Mouse (Mus musculus): Measurements from ENCODE around the gene Mef2c. TPM values are rescaled to one million over a fixed set of nuclear protein-coding genes. Genes with fewer than 3 reads are reported as not detected.

The Mef2c gene
- polyA plus RNA-seq, 1 experiment from 2014 or later: 126 TPM

- Histone ChIP-seq H3K36me3 (ENCODE audit: control insufficient read depth, insufficient read depth, low read length) (no peaks in the 10 kb centered on the region), H3K9me3 (replicated peaks; ENCODE audit: control insufficient read depth, low read length) (no peaks in the 10 kb centered on the region), H3K4me2 (no peak overlapping the region), H3K27ac (ENCODE audit: low read depth, low read length) (no peak overlapping the region), H3K4me1 (ENCODE audit: control insufficient read depth, insufficient read depth, low read length) (no peaks in the 10 kb centered on the region), H3K4me3 (ENCODE audit: low read depth, low read length) (no peak overlapping the region), H3K27me3 (ENCODE audit: control insufficient read depth, insufficient read depth, low read length) (no peaks in the 10 kb centered on the region), H3K9ac (ENCODE audit: low read depth, low read length) (no peak overlapping the region)
- no peak for ATAC-seq (replicated peaks; ENCODE audit: insufficient number of reproducible peaks, low FRiP score, low TSS enrichment)
- 77% methylated on average over 12 of the region's 12 CpGs for WGBS (ENCODE audit: insufficient replicate concordance)
These were observed 146.1 kb downstream of the Mef2c start for GRCm38 (mm10) chr13:83649795-83650476.

- H3K27ac ChIP-seq (ENCODE audit: low read depth, low read length): no peak overlapping the region
- H3K4me3 ChIP-seq (ENCODE audit: low read depth, low read length): no peak overlapping the region
- no peak for ATAC-seq (replicated peaks; ENCODE audit: insufficient number of reproducible peaks, low FRiP score, low TSS enrichment)
- no peaks in the 10 kb centered on the region for H3K4me1 ChIP-seq (ENCODE audit: control insufficient read depth, insufficient read depth, low read length)
- H3K4me2 ChIP-seq: no peak overlapping the region
- no peak overlapping the region for H3K9ac ChIP-seq (ENCODE audit: low read depth, low read length)
- H3K36me3 ChIP-seq (ENCODE audit: control insufficient read depth, insufficient read depth, low read length): no peaks in the 10 kb centered on the region
- no peaks in the 10 kb centered on the region for H3K9me3 ChIP-seq (replicated peaks; ENCODE audit: control insufficient read depth, low read length)
- WGBS (ENCODE audit: insufficient replicate concordance): 90% methylated on average over 3 of the region's 3 CpGs
- H3K27me3 ChIP-seq (ENCODE audit: control insufficient read depth, insufficient read depth, low read length): no peaks in the 10 kb centered on the region
These were observed 147.0 kb downstream of the Mef2c start for GRCm38 (mm10) chr13:83650807-83651206.

GRCm38 (mm10) chr13:83651941-83652548 is 148.2 kb downstream of the Mef2c start:
- ATAC-seq (replicated peaks; ENCODE audit: insufficient number of reproducible peaks, low FRiP score, low TSS enrichment): no peak
- no peak overlapping the region for H3K4me3 ChIP-seq (ENCODE audit: low read depth, low read length)
- 75% methylated on average over 7 of the region's 7 CpGs for WGBS (ENCODE audit: insufficient replicate concordance)
- 0 out of 2 replicates have a peak, but pooled peaks cover 2% of the 10 kb centered on the region for H3K36me3 ChIP-seq (ENCODE audit: control insufficient read depth, insufficient read depth, low read length)
- no peaks in the 10 kb centered on the region for H3K9me3 ChIP-seq (replicated peaks; ENCODE audit: control insufficient read depth, low read length)
- no peak overlapping the region for H3K9ac ChIP-seq (ENCODE audit: low read depth, low read length)
- no peak overlapping the region for H3K27ac ChIP-seq (ENCODE audit: low read depth, low read length)
- H3K4me1 ChIP-seq (ENCODE audit: control insufficient read depth, insufficient read depth, low read length): no peaks in the 10 kb centered on the region
- H3K27me3 ChIP-seq (ENCODE audit: control insufficient read depth, insufficient read depth, low read length): no peaks in the 10 kb centered on the region
- H3K4me2 ChIP-seq: no peak overlapping the region

GRCm38 (mm10) chr13:83652560-83652959 is 148.7 kb downstream of the Mef2c start:
- H3K9me3 ChIP-seq (replicated peaks; ENCODE audit: control insufficient read depth, low read length): no peaks in the 10 kb centered on the region

GRCm38 (mm10) chr13:83654889-83655769 is 151.3 kb downstream of the Mef2c start:
- Histone ChIP-seq H3K36me3 (ENCODE audit: control insufficient read depth, insufficient read depth, low read length) (0 out of 2 replicates have a peak, but pooled peaks cover 2% of the 10 kb centered on the region), H3K4me2 (no peak overlapping the region), H3K27me3 (ENCODE audit: control insufficient read depth, insufficient read depth, low read length) (no peaks in the 10 kb centered on the region), H3K9me3 (replicated peaks; ENCODE audit: control insufficient read depth, low read length) (no peaks in the 10 kb centered on the region), H3K4me1 (ENCODE audit: control insufficient read depth, insufficient read depth, low read length) (no peaks in the 10 kb centered on the region), H3K27ac (ENCODE audit: low read depth, low read length) (no peak overlapping the region), H3K4me3 (ENCODE audit: low read depth, low read length) (no peak overlapping the region), H3K9ac (ENCODE audit: low read depth, low read length) (no peak overlapping the region)
- 41% methylated on average over 8 of the region's 8 CpGs for WGBS (ENCODE audit: insufficient replicate concordance)
- ATAC-seq (replicated peaks; ENCODE audit: insufficient number of reproducible peaks, low FRiP score, low TSS enrichment): 0 out of 2 replicates have a peak, but pooled peaks have one; percentile 35

More at GRCm38 (mm10) chr13:83652560-83652959, 148.7 kb downstream of the Mef2c start:
- Histone ChIP-seq H3K4me1 (ENCODE audit: control insufficient read depth, insufficient read depth, low read length) (no peaks in the 10 kb centered on the region), H3K36me3 (ENCODE audit: control insufficient read depth, insufficient read depth, low read length) (0 out of 2 replicates have a peak, but pooled peaks cover 2% of the 10 kb centered on the region), H3K27ac (ENCODE audit: low read depth, low read length) (no peak overlapping the region), H3K4me3 (ENCODE audit: low read depth, low read length) (no peak overlapping the region), H3K27me3 (ENCODE audit: control insufficient read depth, insufficient read depth, low read length) (no peaks in the 10 kb centered on the region), H3K9ac (ENCODE audit: low read depth, low read length) (no peak overlapping the region), H3K4me2 (no peak overlapping the region)
- ATAC-seq (replicated peaks; ENCODE audit: insufficient number of reproducible peaks, low FRiP score, low TSS enrichment): no peak
- WGBS (ENCODE audit: insufficient replicate concordance): 76% methylated on average over 8 of the region's 8 CpGs

- 0 out of 2 replicates have a peak, but pooled peaks cover 2% of the 10 kb centered on the region for H3K36me3 ChIP-seq (ENCODE audit: control insufficient read depth, insufficient read depth, low read length)
- H3K27me3 ChIP-seq (ENCODE audit: control insufficient read depth, insufficient read depth, low read length): no peaks in the 10 kb centered on the region
- 80% methylated on average over 7 of the region's 7 CpGs for WGBS (ENCODE audit: insufficient replicate concordance)
These were observed 152.3 kb downstream of the Mef2c start for GRCm38 (mm10) chr13:83656094-83656493.

GRCm38 (mm10) chr13:83656773-83657172 is 152.9 kb downstream of the Mef2c start:
- H3K9me3 ChIP-seq (replicated peaks; ENCODE audit: control insufficient read depth, low read length): no peaks in the 10 kb centered on the region
- no peak overlapping the region for H3K27ac ChIP-seq (ENCODE audit: low read depth, low read length)
- no peaks in the 10 kb centered on the region for H3K4me1 ChIP-seq (ENCODE audit: control insufficient read depth, insufficient read depth, low read length)
- no peak overlapping the region for H3K9ac ChIP-seq (ENCODE audit: low read depth, low read length)
- H3K4me2 ChIP-seq: no peak overlapping the region
- ATAC-seq (replicated peaks; ENCODE audit: insufficient number of reproducible peaks, low FRiP score, low TSS enrichment): no peak
- H3K36me3 ChIP-seq (ENCODE audit: control insufficient read depth, insufficient read depth, low read length): 0 out of 2 replicates have a peak, but pooled peaks cover 2% of the 10 kb centered on the region
- H3K4me3 ChIP-seq (ENCODE audit: low read depth, low read length): no peak overlapping the region
- no peaks in the 10 kb centered on the region for H3K27me3 ChIP-seq (ENCODE audit: control insufficient read depth, insufficient read depth, low read length)
- WGBS (ENCODE audit: insufficient replicate concordance): 69% methylated on average over 4 of the region's 4 CpGs

More at GRCm38 (mm10) chr13:83656094-83656493, 152.3 kb downstream of the Mef2c start:
- Histone ChIP-seq H3K4me1 (ENCODE audit: control insufficient read depth, insufficient read depth, low read length) (no peaks in the 10 kb centered on the region), H3K27ac (ENCODE audit: low read depth, low read length) (no peak overlapping the region), H3K4me3 (ENCODE audit: low read depth, low read length) (no peak overlapping the region), H3K4me2 (no peak overlapping the region), H3K9ac (ENCODE audit: low read depth, low read length) (no peak overlapping the region), H3K9me3 (replicated peaks; ENCODE audit: control insufficient read depth, low read length) (no peaks in the 10 kb centered on the region)
- ATAC-seq (replicated peaks; ENCODE audit: insufficient number of reproducible peaks, low FRiP score, low TSS enrichment): no peak

GRCm38 (mm10) chr13:83660722-83661121 is 156.9 kb downstream of the Mef2c start:
- Histone ChIP-seq H3K4me2 (no peak overlapping the region), H3K27ac (ENCODE audit: low read depth, low read length) (no peak overlapping the region), H3K36me3 (ENCODE audit: control insufficient read depth, insufficient read depth, low read length) (0 out of 2 replicates have a peak, but pooled peaks cover 2% of the 10 kb centered on the region), H3K9me3 (replicated peaks; ENCODE audit: control insufficient read depth, low read length) (no peaks in the 10 kb centered on the region), H3K4me1 (ENCODE audit: control insufficient read depth, insufficient read depth, low read length) (no peaks in the 10 kb centered on the region), H3K9ac (ENCODE audit: low read depth, low read length) (no peak overlapping the region), H3K4me3 (ENCODE audit: low read depth, low read length) (no peak overlapping the region), H3K27me3 (ENCODE audit: control insufficient read depth, insufficient read depth, low read length) (no peaks in the 10 kb centered on the region)
- 69% methylated on average over 8 of the region's 8 CpGs for WGBS (ENCODE audit: insufficient replicate concordance)
- ATAC-seq (replicated peaks; ENCODE audit: insufficient number of reproducible peaks, low FRiP score, low TSS enrichment): no peak
